Mouse (Mus musculus) heart, postnatal 0 days (tissue): ENCODE results near the gene Pnpla1.

Experiments used
- CTCF ChIP-seq: IDR thresholded peaks from 2 replicates; pipeline ENCODE4 v1.5.1; 2016; ENCODE audit warnings: antibody characterized with exemption, control low read depth, low read depth
- EP300 ChIP-seq: IDR thresholded peaks from 2 replicates; pipeline ENCODE4 v1.6.1; 2016; ENCODE audit warnings: antibody characterized with exemption, low read depth

- TF ChIP-seq EP300 (no peak), CTCF (no peak)
These were observed 58.3 kb downstream of the Pnpla1 start for GRCm38 (mm10) chr17:28916520-28916919.
